Mouse (Mus musculus) liver, embryonic 11.5 days (tissue): Measurements from ENCODE around the gene Arhgef28. TPM values are rescaled to one million over a fixed set of nuclear protein-coding genes. Genes with fewer than 3 reads are reported as not detected.

ENCODE experiments used
- ATAC-seq: fragments of 200-750 bp; cut with Nextera tagmentation; replicated peaks from 2 replicates; pipeline ENCODE4 v1.8.0; 2017; ENCODE audit warnings: moderate number of reproducible peaks, mild to moderate bottlenecking, moderate TSS enrichment, moderate library complexity; ENCODE audit not compliant: low FRiP score
- DNase-seq: peaks from one replicate; pipeline ENCODE4 v3.0.0-alpha.2; 2017; ENCODE audit warnings: low spot score
- H3K27ac ChIP-seq: fragments of 300-500 bp; sonication (generic); 2 replicates; pipeline ENCODE4 v1.5.1; 2014; ENCODE audit warnings: mild to moderate bottlenecking, low read depth, low read length, control low read depth
- H3K27me3 ChIP-seq: fragments of 300-500 bp; sonication (generic); replicated peaks from 2 replicates; pipeline ENCODE4 v1.6.1; 2014; ENCODE audit warnings: low read length, mixed read lengths; ENCODE audit not compliant: control insufficient read depth, insufficient read depth
- H3K36me3 ChIP-seq: fragments of 300-500 bp; sonication (generic); 2 replicates; pipeline ENCODE4 v1.6.1; 2014; ENCODE audit warnings: mild to moderate bottlenecking, low read length, moderate library complexity, mixed read lengths; ENCODE audit not compliant: control insufficient read depth, insufficient read depth
- H3K4me1 ChIP-seq: fragments of 300-500 bp; sonication (generic); replicated peaks from 2 replicates; pipeline ENCODE4 v1.6.1; 2014; ENCODE audit warnings: low read length, mixed read lengths; ENCODE audit not compliant: control insufficient read depth, insufficient read depth
- H3K4me2 ChIP-seq: fragments of 300-500 bp; sonication (generic); 2 replicates; pipeline ENCODE4 v1.6.1; 2014; ENCODE audit warnings: mild to moderate bottlenecking, control low read depth, moderate library complexity
- H3K4me3 ChIP-seq: fragments of 300-500 bp; sonication (generic); 2 replicates; pipeline ENCODE4 v1.5.1; 2014; ENCODE audit warnings: low read depth, low read length, control low read depth
- H3K9ac ChIP-seq: fragments of 300-500 bp; sonication (generic); 2 replicates; pipeline ENCODE4 v1.6.1; 2014; ENCODE audit warnings: low read depth, low read length, control low read depth
- H3K9me3 ChIP-seq: fragments of 300-500 bp; sonication (generic); 2 replicates; pipeline ENCODE4 v1.6.1; 2016; ENCODE audit warnings: low read length, inconsistent platforms, mixed read lengths; ENCODE audit not compliant: control insufficient read depth
- WGBS: fragments of 180-500 bp; shearing (Covaris S2); extraction: QIAGEN DNeasy Blood & Tissue Kit; methylation state at CpG from one replicate; pipeline ENCODE4 v1.1.7; 2014; 5-methylcytosine and 5-hydroxymethylcytosine counted together
- polyA plus RNA-seq: library from polyadenylated mRNA; unstranded; fragments of >200 nt; fragmentation: Nextera tagmentation; extraction: Ambion mirVana; gene quantifications from 2 replicates; pipeline ENCODE4 v1.2.1, GENCODE M21; 2014

Arhgef28 gene
- polyA plus RNA-seq, 1 experiment from 2014 or later, result 2.7 TPM

DNA sequence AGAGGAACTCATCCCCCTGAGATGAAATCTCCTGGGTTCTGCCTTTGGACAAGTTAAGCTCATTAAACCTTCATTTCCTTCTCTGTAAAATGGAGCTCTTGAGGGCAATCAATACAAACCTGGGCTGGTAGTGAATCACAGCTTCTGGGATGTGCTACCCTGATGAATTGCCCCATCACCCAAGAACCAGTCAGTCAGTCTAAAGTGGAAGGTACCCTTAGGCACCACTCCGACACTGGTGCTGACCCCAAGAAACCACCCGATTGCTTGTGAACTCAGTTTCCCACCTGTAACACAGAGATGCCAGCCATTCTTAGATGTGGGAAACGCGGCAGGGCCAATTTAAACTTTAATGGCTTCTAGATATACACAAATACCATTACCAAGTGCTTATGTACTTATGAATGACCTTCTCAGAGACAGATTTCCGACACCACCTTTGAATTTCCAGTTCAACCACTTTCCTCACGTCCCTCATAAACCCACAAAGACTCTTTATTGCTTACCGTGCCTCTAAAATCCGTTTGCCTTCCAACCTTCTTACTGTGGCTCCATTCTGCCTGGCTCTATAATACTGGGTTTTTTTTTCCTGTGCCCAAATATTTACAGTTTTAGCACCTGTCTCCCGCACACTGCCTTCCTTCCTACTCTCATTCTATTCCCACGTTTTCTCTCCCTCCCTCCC, 30.8 kb downstream of the Arhgef28 start:
- H3K27ac ChIP-seq, result no peak overlapping the region
- WGBS, result 78% methylated on average over 10 of the region's 10 CpGs
- H3K9me3 ChIP-seq, result no peaks in the 10 kb centered on the region
- H3K36me3 ChIP-seq, result no peaks in the 10 kb centered on the region
- no peak overlapping the region for H3K9ac ChIP-seq
- no peak overlapping the region for H3K4me2 ChIP-seq
- no peaks in the 10 kb centered on the region for H3K4me1 ChIP-seq
- H3K4me3 ChIP-seq, result no peak overlapping the region
- no peaks in the 10 kb centered on the region for H3K27me3 ChIP-seq
- ATAC-seq (no peak), DNase-seq (no peak)

DNA sequence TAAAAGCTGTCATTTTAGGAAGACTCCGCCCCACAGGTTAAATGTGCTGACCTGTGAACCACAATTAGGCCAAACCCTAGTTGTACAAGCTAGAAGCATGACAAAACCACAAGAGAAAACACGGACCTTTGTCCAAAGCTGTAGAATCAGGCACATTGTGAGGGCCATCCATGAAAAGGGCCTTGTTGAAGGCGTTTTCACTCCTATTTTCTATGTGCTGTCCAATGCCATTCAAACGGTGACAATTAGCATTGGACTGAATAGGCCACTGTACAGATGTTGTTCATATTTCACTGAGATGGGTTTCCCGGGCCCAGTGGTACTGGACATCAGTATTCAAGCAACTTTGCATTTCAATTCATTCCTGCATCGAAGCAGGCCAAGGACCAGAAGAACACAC, 33.2 kb downstream of the Arhgef28 start:
- Histone ChIP-seq H3K4me2 (no peak overlapping the region), H3K9ac (no peak overlapping the region), H3K27ac (no peak overlapping the region), H3K4me3 (no peak overlapping the region), H3K36me3 (no peaks in the 10 kb centered on the region), H3K9me3 (no peaks in the 10 kb centered on the region), H3K27me3 (no peaks in the 10 kb centered on the region), H3K4me1 (no peaks in the 10 kb centered on the region)
- WGBS, result 83% methylated on average over 6 of the region's 6 CpGs
- DNase-seq (no peak), ATAC-seq (no peak)

DNA sequence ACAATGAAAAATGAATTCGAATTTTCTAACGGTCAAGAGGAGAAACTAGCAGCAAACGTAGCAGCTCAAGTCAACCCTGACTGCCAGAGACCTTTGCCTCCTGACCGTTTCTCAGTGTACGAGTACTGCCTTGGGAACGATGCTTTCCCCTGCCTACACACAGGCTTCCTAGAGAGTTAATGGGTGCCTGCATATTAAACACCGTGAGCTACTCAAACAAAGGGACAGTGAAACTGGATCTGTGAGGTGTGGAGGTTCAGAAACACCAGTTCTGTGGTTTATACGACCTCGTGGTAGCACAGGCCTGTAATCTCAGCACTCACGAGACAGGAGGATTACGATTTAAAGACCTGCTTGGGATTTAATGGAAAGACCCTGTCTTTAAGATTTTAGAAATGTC, 33.9 kb downstream of the Arhgef28 start:
- ATAC-seq, result no peak
- no peak for DNase-seq
- no peaks in the 10 kb centered on the region for H3K27me3 ChIP-seq
- 76% methylated on average over 11 of the region's 11 CpGs for WGBS
- H3K4me3 ChIP-seq, result no peak overlapping the region
- no peak overlapping the region for H3K9ac ChIP-seq
- no peak overlapping the region for H3K27ac ChIP-seq
- H3K4me2 ChIP-seq, result no peak overlapping the region
- H3K4me1 ChIP-seq, result no peaks in the 10 kb centered on the region
- H3K9me3 ChIP-seq, result no peaks in the 10 kb centered on the region
- no peaks in the 10 kb centered on the region for H3K36me3 ChIP-seq

DNA sequence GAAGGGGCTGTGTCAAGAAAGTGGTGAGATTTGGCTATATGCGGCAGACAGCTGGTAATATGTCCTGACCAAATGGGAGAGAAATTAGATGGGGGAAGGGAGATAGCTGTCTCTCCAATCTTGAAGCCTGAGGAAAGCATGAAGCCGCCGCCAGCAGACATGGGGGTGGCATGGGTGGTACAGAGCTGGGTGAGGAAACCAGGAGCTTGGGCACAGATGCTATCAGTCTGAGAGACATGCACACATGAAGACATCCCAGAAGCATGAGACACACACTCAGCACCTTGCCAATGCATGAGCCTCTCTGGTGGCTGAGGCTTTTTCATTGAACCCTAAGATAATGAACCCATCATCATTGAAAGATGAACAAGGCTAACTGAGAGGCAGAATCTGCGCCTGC, 34.5 kb downstream of the Arhgef28 start:
- Histone ChIP-seq H3K9ac (no peak overlapping the region), H3K4me1 (no peaks in the 10 kb centered on the region), H3K4me3 (no peak overlapping the region), H3K27ac (no peak overlapping the region), H3K9me3 (no peaks in the 10 kb centered on the region), H3K4me2 (no peak overlapping the region), H3K36me3 (no peaks in the 10 kb centered on the region), H3K27me3 (no peaks in the 10 kb centered on the region)
- DNase-seq (no peak), ATAC-seq (no peak)
- 90% methylated on average over 4 of the region's 4 CpGs for WGBS

DNA sequence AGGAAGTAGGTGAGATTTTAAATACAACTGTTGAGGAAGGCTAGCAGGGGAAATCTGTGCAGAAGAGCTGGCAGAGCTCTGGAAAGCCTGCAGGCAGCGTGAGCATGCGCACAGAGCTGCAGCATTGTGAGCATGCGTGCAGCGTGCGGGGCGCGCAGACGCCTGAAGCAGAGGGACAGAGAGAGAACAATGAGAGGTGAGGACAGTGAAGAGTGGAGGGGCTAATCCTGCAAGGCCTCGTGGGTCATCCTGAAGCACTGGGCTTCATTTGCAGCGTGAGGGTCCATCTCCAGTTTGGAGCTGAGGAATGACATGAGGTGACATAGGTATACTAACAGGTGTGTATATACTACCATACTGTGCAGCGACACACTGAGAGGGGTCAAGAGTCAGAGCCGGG, 35.0 kb downstream of the Arhgef28 start:
- Histone ChIP-seq H3K4me2 (no peak overlapping the region), H3K4me1 (no peaks in the 10 kb centered on the region), H3K36me3 (no peaks in the 10 kb centered on the region), H3K9ac (no peak overlapping the region), H3K27me3 (no peaks in the 10 kb centered on the region), H3K9me3 (no peaks in the 10 kb centered on the region), H3K4me3 (no peak overlapping the region), H3K27ac (no peak overlapping the region)
- no peak for DNase-seq
- 92% methylated on average over 12 of the region's 12 CpGs for WGBS
- ATAC-seq, result no peak

DNA sequence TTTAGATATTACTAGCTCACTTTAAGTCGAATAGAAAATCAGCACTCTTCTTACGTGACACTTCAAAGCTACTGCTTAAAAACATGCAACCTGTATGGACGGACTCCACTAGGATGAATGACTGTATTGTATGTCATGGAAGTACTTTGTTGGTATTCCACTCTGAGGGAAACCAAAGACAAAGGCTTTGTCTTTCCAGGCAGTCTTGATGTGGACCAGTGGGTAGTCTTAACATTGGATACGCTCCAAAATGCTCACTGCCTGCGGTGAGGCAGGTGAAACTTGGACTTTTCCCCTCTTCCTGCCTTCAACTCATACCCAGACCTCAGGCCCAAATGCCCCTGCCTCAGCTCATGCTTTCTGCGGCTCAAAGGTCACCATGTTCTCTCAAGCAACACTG, 41.4 kb downstream of the Arhgef28 start:
- DNase-seq (no peak), ATAC-seq (no peak)
- no peaks in the 10 kb centered on the region for H3K4me1 ChIP-seq
- no peak overlapping the region for H3K27ac ChIP-seq
- H3K4me3 ChIP-seq, result no peak overlapping the region
- no peak overlapping the region for H3K9ac ChIP-seq
- no peak overlapping the region for H3K4me2 ChIP-seq
- WGBS, result 88% methylated on average over 6 of the region's 6 CpGs
- H3K27me3 ChIP-seq, result no peaks in the 10 kb centered on the region
- H3K9me3 ChIP-seq, result no peaks in the 10 kb centered on the region
- H3K36me3 ChIP-seq, result no peaks in the 10 kb centered on the region

DNA sequence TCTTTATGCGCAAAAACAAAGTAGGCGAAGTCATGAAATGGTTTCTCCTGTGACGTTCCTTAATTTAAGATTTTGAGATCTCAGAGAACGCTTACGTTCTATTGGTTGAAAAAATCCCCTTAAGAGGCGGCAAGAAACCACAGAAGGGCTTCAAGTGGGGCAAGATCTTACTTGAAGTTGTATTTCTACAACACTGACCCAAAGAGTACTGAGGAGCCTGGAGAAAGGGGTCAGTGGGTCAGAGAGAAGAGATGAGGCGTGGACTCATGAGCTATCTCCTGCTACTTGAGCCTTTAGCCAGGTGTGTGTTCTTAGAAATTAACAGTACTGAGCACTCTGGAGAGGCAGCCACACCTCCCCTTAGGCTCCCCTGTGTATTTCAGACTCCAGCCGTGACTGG, 44.7 kb downstream of the Arhgef28 start:
- DNase-seq (no peak), ATAC-seq (no peak)
- Histone ChIP-seq H3K9me3 (no peaks in the 10 kb centered on the region), H3K4me1 (no peaks in the 10 kb centered on the region), H3K27me3 (no peaks in the 10 kb centered on the region), H3K27ac (no peak overlapping the region), H3K4me2 (no peak overlapping the region), H3K4me3 (no peak overlapping the region), H3K36me3 (no peaks in the 10 kb centered on the region), H3K9ac (no peak overlapping the region)
- WGBS, result 88% methylated on average over 8 of the region's 8 CpGs

DNA sequence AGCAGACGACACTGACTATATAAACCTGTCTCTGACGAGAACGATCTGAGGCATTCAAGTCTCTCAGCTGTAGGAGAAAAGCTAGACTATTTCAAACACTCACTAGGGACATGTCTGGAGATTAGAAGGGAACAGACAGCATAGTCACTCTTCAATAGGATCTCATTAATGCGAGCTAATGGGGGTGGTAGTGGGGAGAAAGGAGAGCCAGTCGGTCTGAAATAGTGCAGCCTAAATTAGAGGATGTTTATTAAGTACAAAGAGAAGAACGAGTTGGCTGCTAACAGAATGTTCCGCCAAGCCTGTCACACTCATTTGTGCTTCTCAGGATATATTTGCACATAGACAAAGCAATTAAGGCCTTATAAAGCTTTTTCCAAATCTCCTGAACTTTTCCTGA, 49.6 kb downstream of the Arhgef28 start:
- WGBS, result 76% methylated on average over 7 of the region's 7 CpGs
- H3K4me3 ChIP-seq, result no peak overlapping the region
- DNase-seq, result no peak
- H3K4me2 ChIP-seq, result no peak overlapping the region
- H3K27me3 ChIP-seq, result no peaks in the 10 kb centered on the region
- no peak overlapping the region for H3K27ac ChIP-seq
- H3K9me3 ChIP-seq, result no peaks in the 10 kb centered on the region
- H3K9ac ChIP-seq, result no peak overlapping the region
- ATAC-seq, result no peak
- H3K4me1 ChIP-seq, result no peaks in the 10 kb centered on the region
- H3K36me3 ChIP-seq, result no peaks in the 10 kb centered on the region

DNA sequence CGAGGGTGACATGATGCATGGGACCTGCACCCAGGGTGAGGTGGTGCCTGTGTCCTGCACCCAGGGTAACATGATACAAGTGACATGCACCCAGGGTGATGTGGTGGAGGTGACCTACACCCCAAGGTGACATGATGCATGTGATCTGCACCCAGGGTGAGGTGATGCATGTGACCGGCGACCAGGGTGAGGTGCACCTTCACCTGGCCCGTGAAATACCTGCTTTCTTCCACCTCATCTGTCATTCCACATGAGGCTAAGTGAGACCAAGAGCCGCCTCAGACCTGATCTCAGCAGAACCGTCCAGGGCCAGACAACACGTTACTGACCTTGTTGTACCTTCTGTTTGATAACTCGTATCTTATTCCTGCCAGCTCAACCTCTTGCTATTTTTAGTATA, 53.5 kb downstream of the Arhgef28 start:
- no peaks in the 10 kb centered on the region for H3K4me1 ChIP-seq
- no peaks in the 10 kb centered on the region for H3K27me3 ChIP-seq
- no peaks in the 10 kb centered on the region for H3K36me3 ChIP-seq
- no peak overlapping the region for H3K4me2 ChIP-seq
- no peak overlapping the region for H3K27ac ChIP-seq
- ATAC-seq (no peak), DNase-seq (no peak)
- no peaks in the 10 kb centered on the region for H3K9me3 ChIP-seq
- H3K9ac ChIP-seq, result no peak overlapping the region
- WGBS, result 74% methylated on average over 8 of the region's 8 CpGs
- H3K4me3 ChIP-seq, result no peak overlapping the region
